Mouse (Mus musculus) small intestine, adult 2 months (tissue): ENCODE measurements at regions not wholly inside any gene's neighbourhood (a gene's known extent, or its start where the extent isn't known, plus 50 kb on each side); places are given as distances from the start of the nearest gene placed in this dataset.

Source experiments
- H3K27ac ChIP-seq: fragments of 200-500 bp; 2 replicates; pipeline ENCODE4 v1.5.1; 2012; ENCODE audit warnings: low read depth, low read length, control low read depth, inconsistent platforms; ENCODE audit not compliant: insufficient read depth
- H3K27me3 ChIP-seq: fragments of 200-500 bp; 2 replicates; pipeline ENCODE4 v1.6.1; 2012; ENCODE audit warnings: mild to moderate bottlenecking, moderate library complexity, low read length, inconsistent platforms; ENCODE audit not compliant: control insufficient read depth, insufficient read depth
- H3K36me3 ChIP-seq: fragments of 200-500 bp; 2 replicates; pipeline ENCODE4 v1.6.1; 2012; ENCODE audit warnings: mild to moderate bottlenecking, low read length, control low read depth, inconsistent platforms; ENCODE audit not compliant: control insufficient read depth, insufficient read depth
- H3K4me1 ChIP-seq: fragments of 200-500 bp; 2 replicates; pipeline ENCODE4 v1.6.1; 2012; ENCODE audit warnings: low read length, inconsistent platforms, mixed read lengths; ENCODE audit not compliant: control insufficient read depth, insufficient read depth, insufficient read length
- H3K4me3 ChIP-seq: fragments of 200-500 bp; 2 replicates; pipeline ENCODE4 v1.5.1; 2012; ENCODE audit warnings: low read depth, mild to moderate bottlenecking, control low read depth, inconsistent platforms, low read length, moderate library complexity
- CTCF ChIP-seq: fragments of 200-500 bp; IDR thresholded peaks from 2 replicates; pipeline ENCODE4 v1.5.1; 2012; ENCODE audit warnings: low read depth, mild to moderate bottlenecking, control low read depth, inconsistent platforms, low read length, moderate library complexity, mixed read lengths; ENCODE audit not compliant: insufficient replicate concordance, insufficient read length; ENCODE audit errors: extremely low read depth
- POLR2A ChIP-seq: fragments of 200-500 bp; IDR thresholded peaks from 2 replicates; pipeline ENCODE4 v1.6.1; 2012; ENCODE audit warnings: low read depth, mild to moderate bottlenecking, control low read depth, inconsistent platforms, low read length, moderate library complexity
- WGBS: fragments of 180-500 bp; shearing (Covaris S2); methylation state at CpG from one replicate; pipeline ENCODE4 v1.1.7; 2018; 5-methylcytosine and 5-hydroxymethylcytosine counted together

- TF ChIP-seq POLR2A: no peak
- no peak for TF ChIP-seq CTCF
- peak overlapping the region; percentile 15; the same call in 1 of the 2 replicates for H3K4me3 ChIP-seq
- peaks cover 16% of the 10 kb centered on the region for H3K36me3 ChIP-seq
- peaks cover 44% of the 10 kb centered on the region for H3K4me1 ChIP-seq
- H3K27ac ChIP-seq: peak overlapping the region; percentile 17; the same call in 1 of the 2 replicates
- no peaks in the 10 kb centered on the region for H3K27me3 ChIP-seq
- 39% methylated on average over 8 of the region's 8 CpGs for WGBS
Observed at GRCm38 (mm10) chr16:96372021-96372751, 71.2 kb downstream of the Itgb2l start.

GRCm38 (mm10) chr16:96371117-96371516 lies 72.3 kb downstream of the Itgb2l start:
- Histone ChIP-seq H3K27me3 (no peaks in the 10 kb centered on the region), H3K27ac (0 out of 2 replicates have a peak overlapping the region, but pooled peaks have one; percentile 40), H3K4me1 (peaks cover 50% of the 10 kb centered on the region), H3K4me3 (no peak overlapping the region), H3K36me3 (peaks cover 22% of the 10 kb centered on the region)
- TF ChIP-seq CTCF (no peak), POLR2A (no peak)
- WGBS: 44% methylated on average over 3 of the region's 3 CpGs

- H3K4me3 ChIP-seq: no peak overlapping the region
- peaks cover 23% of the 10 kb centered on the region for H3K36me3 ChIP-seq
- peak overlapping the region; percentile 50 for H3K27ac ChIP-seq
- no peak for TF ChIP-seq CTCF
- no peak for TF ChIP-seq POLR2A
- no peaks in the 10 kb centered on the region for H3K27me3 ChIP-seq
- WGBS: 24% methylated on average over 2 of the region's 2 CpGs
- peaks cover 50% of the 10 kb centered on the region for H3K4me1 ChIP-seq
Observed at GRCm38 (mm10) chr16:96370213-96370612, 73.2 kb downstream of the Itgb2l start.
